Mouse (Mus musculus): ENCODE data around the gene Cd80.
"Not testable (repeated sequence)": the region's sequence is repeated elsewhere in the genome, so short reads cannot be mapped to it uniquely, and the experiment has no call there.

Gene Cd80

DNA sequence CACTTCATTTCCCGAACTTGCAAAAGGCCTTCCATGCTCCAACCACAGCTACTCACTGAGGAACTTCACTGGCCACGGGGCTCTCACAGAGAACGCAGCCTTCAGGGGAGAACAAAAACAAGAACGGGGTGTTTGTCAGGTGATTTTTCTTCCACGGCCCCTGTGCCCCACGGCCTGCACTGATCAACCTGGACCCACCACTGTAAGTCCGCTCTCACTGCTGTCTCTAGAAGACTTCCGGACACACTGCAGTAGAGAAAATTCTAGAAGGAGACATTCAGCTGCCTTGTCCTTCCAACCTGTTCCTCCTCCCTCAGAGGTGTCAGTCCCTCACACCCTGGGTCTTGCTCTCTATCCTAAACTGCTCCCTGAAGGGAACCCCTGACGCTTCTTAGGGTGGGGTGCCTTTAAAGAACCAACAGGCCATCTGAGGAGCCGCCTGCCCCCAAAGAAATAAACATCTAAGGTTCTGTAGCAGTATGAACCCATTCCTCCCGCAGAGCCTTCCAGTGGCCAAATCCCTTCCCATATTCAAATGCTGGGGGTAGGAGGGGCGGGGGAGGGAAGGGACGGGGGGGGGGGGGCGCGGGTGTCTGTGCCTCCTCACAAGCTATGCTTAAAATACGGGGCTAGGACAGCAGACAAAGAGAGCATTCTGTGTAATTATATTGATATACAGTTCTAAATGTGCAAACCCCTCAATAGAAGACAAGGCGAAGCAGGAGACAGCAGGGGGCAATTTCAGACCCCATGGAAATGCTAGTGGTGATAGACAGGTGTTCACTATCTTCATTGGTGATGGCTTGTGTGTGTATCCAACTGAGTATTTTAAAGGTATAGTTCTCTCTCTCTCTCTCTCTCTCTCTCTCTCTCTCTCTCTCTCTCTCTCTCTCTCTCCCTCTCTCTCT is at the start of gene Cd80:
Gene Cd80, plus strand, starts transcription at position 51 of the 908 bp plus-strand sequence.
- DNase-seq = no peak

DNA sequence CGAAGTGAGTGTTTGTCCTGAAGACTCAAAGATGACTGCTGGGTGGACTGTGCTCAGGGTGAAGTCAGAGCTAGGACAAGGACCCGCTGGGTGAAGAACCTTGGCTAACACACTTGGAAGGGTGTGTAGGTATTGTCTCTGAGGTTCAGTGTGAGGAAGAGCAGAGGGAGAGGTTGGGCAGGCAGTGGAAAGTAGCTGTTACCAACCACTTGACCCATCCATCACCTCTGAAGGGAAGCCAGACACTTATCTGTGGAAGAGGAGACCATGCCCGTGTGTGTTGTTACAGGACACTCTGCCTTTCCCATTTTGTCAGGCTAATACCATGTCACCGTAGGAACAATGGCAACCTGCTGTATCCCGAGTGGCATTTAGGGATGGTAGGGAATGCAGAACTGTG is 49.1 kb upstream of the Cd80 start:
- no peak for DNase-seq

DNA sequence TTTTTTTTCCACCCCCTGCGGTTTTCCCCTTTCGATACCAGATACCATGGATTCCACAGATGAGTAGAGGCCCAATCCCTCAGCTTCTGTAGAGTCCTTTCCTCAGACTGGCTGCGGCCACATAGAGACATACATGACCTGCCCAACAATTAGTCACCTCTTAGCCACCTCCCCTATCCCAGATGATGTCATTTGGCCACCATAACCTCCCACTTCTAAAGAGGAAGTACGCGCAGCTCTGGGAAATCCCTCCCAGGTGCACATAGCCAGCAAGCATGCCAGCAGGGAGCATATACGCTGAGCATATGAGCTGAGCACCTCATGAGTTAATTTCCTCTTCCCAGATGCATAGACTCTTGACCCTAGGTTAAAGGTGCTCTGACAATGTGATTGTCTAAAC is 48.7 kb upstream of the Cd80 start:
- DNase-seq = no peak

DNA sequence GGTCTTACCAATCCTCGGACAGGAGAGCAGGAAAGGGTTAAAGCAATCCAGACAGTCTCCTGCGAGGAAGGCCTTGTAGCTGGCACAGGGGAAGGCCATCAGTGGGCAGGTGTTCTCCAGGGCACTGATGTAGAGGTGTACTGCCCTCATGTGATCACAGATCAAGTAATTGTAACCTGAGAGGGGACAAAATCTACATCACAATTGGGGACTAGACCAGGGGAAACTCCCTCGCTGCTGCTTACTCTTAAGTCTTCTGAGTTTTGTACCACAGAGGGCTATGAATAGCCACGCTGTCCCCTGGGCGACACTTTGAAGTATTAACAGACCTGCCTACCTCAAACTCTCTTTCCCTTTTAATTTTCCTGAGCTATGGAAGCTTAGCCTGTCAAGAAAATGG is 47.8 kb upstream of the Cd80 start:
- DNase-seq = no peak

DNA sequence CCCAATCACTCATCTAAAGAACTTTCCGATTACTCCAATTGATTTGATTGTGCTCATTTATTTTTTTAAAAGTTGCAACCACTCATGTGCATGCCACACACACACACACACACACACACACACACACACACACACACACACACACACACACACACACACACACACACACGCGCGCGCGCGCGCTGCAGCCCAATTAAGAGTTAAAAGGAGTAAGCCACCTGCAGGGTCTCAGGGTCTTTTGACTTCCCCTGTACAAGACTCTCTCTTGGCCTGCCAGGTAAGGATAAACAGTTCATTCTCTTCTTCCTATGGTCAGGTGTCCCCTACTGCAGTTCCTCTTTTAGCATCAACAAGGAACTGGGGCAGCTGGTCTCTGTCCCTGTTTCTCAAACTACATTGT is 46.9 kb upstream of the Cd80 start:
- DNase-seq = no peak

DNA sequence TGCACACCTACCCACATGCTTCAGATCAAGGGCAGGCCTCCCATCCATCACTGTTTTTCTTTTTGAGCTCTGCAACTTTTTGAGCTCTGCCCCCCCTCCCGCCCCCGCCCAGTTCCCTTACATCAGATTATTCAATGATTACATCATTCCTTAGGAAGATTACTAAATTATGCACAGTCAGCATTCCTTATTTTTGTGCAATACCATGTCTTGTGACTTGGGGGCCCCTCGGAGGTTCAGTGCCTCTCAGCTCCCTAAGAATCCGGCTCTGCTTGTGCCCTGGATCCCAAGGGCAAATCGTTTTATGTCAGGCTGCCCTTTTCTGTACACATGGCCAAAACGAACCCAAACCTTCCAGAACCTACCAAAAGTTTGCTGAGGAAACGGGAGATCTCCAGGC is 40.4 kb upstream of the Cd80 start:
- no peak for DNase-seq

DNA sequence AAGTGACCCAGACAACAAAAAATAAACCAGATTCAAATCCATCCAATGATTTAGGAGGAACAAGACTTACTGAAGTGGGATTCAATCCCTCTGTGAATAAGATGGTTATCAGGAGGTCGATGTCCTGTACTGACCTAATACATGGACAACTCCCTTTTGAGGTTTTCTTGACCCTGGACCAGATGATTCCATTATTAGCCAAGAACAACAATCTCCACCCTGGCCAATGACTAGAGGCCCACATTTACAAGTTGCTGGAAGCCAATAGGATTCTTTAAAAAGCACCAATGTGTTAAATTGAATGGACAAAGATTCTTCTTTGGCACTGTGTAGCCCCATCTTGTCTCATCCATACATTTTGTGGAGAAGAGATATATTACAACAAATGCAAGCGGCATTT is 30.0 kb upstream of the Cd80 start:
- DNase-seq = no peak

DNA sequence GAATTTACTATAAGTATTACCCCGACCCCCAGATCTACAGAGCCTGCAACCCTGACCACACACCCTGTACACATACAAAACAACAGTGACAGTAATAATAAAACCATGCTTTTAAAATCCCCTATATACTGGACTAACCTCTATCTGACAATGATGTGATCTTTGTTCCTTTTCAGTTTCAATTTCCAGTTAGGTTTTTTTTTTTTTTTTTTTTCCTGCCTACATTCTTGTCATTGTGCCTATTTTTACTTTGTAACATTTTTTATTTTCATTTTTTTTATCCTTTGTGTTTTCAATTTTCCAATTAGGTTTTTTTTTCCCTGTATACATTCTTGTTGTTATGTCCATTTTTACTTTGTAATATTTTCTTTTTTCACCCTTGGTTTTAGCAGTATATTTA is 29.6 kb upstream of the Cd80 start:
- DNase-seq = no peak

DNA sequence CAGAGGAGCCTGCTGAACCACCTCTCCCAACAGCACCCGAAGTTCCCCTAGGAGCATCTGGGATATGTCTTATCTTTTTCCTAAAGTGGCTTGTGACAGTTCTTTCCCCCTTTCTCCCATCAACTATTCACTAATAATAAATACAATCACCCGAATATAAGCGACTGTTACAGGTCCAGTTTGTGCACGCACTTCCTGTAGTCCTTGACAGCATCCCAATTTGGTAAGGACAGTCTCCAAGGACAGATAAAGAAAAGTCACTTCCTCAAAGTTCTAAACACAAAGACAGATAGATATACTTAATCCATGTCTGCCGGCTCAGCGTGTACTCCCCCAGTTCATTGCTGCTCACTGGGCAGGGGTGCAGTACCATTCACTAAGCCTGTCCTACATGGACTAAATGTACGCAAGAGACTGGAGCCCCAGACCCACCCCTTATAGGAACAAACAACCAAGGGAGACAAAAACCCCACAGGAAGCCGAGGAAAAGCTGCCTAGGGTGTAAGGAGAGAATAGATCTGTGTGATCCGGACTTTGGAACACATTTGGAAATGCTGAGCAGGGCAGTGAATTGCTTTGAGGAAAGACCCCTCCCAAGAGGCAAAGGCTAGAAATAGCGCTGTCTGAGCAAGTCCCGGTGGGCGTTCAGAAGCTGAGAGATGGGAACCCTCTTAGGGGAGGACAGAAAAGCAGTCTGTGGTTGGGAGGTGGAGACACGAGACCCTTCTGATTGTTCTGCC is 23.7 kb upstream of the Cd80 start:
- DNase-seq = no peak

DNA sequence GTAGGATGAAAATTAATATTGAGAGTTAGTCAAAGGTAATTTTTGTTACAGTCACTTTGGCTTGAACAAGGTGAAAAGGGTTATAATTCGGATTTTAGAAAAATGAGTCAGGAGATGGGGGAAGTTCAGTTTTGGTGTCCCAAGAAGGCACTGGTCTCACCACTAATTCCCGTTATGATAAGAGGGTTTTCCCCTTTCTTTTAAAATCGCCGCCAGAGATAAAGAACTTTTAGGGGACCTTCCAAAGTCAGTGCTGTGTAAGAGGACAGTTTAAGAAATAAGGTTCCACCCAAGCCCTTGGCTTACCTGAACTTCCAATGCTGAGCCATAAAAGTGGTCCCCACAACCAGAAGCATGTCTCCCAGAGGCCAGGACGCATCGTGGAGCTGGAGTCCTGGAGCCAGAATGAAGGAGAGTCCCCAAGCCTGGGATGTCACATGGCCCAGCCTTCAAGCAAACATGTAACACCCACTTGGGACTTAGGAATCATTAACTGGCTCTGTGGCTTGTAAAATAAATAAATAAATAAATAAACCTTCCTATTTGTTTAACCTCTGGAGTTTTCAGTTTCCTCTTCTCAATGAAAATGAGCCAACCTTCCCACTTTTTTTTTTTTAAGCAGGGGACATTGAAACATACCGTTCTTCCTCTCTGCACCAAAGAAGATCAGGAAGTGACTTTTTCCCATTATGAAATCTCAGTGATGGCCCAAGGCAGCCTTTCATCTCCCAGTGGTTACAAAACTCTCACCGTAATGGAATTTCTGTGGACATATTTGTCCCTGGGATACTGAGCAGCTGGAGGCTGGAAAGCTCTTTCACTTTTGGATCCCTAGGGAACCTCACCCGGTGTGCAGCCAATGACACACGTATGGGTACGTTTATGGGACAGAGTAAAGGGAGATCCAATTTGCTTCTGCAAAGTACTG is 22.6 kb upstream of the Cd80 start, which contains the start of gene Pla1a:
Gene Pla1a, minus strand, starts transcription at position 648 of the 928 bp plus-strand sequence.
- DNase-seq = peak; percentile 19

DNA sequence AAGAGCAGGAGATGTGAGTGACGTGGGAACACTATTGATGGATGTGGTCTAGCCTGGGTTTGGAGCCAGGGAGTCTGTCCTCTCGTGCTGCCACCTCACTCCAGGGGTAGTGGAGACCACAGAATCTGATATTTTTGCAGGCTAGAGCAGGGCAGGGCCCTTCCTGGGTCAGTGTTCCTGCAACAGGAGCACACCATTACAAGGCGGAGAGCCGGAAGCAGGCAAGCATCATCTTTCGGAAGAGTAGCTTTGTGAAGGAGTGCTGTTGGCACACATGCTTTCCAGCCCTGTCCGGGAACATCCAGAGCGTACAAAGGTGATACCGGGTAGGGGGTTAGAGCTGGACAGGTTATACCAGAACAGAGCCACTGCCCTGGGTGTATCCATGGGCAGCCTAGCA is 21.8 kb upstream of the Cd80 start:
- DNase-seq = no peak

DNA sequence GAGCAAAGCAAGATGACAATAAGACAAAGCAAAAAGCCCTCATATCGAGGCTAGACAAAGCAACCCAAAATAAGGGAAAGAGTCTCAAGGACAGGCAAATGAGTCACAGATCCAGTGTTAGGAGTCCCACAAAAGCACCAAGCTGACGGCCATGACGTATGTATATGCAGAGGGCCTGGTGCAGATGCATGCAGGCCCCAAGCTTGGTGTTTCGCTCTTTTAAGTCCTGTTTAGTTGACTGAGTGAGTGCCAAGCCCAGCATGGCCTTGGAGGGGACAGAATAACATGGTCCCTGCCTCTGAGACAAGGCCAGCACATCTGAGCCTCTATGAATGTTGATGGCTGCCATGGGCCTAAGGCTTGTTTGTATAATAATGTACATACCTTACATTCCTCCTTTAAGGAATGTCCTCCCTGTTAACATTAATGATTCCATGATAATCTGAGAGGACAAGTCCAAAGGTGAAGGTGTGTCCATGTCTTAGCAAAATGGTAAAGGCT is 21.0 kb upstream of the Cd80 start:
- no peak for DNase-seq

DNA sequence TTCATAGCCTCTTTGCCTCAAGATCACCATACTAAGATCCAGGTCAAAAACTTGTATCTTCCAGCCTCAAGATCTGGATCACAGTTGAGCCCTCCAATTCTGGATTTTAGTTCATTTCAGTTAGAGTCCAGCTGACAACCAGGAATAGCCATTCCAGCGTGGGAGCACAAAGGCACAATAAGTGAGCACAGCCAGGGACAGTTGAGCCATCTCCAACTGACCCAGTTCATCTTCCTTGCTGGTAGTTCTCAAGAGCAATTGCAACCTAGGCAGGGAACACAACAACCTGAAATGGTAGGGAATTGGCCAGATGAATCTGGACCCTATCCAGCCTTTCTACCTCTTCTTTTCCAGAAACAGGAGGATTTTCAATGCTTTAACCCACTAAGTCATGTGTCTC is 16.2 kb upstream of the Cd80 start:
- DNase-seq = no peak

DNA sequence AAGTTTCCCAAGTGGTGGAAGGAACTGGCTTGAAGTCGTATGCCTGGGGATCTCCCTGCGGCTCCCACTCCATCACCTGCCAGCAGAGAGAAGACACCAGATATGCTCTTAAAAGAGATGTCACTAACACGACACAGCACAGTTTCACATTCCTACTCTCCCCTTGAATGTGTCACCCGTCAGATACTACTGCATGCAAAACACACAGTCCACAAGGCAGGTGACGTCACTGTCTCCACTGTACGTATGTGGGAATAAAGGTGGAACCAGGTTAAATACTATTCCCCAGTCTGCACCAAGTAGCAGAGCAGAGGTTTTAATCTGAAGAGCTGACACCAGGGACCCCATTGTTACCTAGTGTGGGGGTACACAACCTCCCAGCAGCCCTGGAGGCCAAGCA is 15.0 kb upstream of the Cd80 start:
- DNase-seq = no peak

DNA sequence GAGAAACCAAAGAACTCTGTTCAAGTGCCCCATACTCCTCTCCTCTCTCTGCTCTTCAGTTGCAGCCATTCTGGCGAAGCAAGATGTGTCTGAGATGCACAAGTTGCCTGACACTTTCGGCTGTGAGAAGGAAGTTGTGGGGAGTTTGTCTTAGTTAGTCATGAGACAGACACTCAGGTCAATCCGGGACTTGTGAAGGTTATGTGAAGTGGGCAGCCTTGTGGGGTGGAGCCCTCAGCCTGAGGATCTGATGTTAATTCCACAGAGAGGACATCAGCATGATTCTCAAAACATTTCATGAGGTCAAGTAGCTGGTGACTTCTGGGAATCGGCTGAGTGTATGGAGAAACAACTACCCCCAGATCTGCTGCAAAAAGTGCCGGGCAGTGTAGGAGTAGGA is 13.8 kb upstream of the Cd80 start:
- no peak for DNase-seq

DNA sequence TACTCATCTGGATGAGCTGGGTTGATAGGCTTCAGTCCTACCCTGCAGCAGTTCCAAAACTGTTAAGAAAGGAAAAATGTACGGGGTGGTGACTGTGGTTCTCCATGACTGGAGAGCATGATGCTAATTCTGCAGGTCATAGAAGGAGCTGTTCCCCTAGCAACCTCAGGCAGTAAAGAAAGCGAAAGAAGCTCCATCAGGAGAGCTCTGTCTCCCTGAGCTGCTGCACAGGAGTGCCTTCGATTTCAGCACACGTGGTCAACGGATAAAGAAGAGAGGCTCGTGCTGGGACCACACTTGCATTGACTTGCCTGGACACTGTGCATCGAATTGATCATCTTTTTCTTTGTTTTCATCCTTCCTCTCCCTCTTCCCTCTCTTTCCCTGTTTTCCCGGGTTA is 13.1 kb upstream of the Cd80 start:
- no peak for DNase-seq

DNA sequence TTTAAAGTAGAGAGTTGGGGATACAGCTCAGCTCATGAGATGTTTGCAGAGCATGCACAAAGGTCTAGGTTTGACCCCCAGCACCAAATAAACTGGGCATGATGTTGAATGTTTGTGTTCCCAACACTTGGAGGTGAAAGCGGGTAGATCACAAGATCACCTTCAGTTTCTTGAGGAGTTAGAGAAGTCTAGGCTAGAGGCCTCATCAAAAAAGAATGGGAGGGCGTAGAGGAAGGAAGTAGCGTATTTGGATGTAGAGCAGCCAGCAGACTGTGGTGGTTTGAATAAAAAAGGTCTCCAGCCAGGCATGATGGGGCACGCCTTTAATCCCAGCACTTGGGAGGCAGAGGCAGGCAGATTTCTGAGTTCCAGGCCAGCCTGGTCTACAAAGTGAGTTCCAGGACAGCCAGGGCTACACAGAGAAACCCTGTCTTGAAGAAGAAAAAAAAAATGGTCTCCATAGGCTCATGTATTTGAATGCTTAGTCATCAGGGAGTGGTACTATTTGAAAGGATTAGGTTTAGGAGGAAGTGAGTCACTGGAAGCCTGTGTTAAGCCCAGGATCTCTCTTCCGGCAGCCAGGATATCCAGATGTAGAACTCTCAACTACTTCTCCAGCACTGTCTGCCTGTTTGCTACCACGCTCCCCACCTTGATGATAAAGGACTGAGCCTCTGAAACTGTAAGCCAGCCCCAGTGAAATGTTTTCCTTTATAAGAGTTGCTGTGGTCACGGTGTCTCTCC is 11.5 kb upstream of the Cd80 start:
- DNase-seq = no peak

DNA sequence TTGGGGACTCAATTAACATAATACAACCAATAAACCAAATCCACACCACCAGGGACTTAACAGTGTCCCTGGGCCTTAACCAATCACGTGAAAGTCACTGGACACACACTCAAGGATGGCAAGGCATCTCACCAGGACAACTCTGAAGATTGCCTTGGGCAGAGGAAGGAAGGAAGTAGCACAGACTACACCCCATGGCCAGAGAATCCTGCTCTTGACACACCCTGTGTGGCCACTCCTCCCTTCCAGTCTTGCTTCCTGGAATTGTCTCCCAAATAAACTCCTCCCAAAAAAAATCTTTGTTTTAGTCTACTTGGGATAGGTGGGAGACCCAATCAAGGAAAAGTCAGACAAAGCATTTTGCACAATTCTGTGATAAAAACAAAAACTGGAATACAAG is 10.3 kb upstream of the Cd80 start:
- DNase-seq = no peak

DNA sequence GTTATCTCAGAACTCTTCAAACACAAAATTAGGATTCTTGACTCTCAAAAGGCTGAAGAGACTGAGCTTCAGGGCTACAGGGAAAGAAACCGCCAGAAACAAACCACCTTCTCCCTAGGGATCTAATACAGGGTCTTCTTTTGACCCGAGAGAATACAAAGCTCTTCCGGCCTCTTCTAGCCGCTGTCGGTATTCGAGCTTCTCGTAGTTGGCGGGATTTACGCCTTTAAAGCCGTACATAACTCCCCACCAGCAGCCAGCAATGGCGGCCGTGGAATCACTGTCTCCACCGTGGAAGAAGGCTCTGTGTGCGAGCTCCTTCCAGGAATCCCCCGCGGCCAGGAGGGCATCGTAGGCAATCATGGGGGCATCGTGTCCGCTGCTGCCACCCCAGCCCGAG is 9.8 kb upstream of the Cd80 start:
- no peak for DNase-seq

DNA sequence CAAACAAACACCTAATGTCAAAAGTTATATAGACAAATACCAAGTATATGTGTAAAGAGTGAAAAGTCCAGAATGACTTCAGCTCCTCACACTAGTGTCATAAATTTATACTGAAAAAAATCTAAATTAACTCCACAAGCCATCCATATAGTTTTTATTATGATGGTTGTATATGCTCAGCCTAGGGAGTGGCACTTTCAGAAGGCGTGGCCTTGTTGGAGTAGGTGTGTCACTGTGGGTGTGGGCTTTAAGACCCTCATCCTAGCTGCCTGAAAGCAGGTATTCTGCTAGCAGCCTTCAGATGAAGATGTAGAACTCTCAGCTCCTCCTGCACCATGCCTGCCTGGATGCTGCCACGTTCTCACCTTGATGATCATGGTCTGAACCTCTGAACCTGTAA is 9.2 kb upstream of the Cd80 start:
- not testable (repeated sequence) for DNase-seq

DNA sequence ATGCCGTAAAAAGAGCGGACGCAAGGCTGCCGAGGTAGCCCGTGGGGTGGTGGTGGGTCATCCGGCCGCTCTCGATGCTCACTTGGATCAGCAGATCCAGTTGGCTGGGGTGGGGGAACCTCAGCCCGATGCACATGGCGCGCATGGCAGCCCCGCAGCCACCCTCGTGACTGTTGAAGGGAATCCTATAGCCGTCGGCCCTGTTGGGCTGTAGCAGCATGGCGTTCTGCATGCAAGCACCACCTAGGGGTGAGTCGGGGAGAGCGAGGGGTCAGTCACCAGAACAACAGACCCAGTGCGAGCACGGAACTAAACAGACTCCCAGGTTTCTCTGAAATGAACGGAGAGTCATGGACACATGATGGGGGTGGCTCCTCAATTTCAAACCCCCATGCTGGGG is 8.0 kb upstream of the Cd80 start:
- DNase-seq = no peak

DNA sequence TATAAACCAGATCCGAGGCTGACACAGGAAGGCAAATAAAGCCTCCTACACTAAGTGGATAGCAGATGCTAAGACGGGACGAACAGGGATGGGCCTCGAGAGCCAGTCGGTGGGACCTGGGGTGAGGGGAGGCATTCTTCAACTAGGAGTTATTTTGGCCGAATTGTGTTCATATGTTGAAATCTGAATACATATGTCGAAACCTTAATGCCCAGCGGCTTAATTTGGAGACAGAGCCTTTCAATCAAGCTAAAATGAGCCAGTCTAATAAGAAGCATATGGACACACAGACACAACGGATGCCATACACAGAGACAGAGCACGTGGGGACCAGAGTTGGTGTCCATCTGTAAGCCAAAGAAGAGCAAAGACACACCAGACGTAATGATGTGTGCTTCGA is 6.9 kb upstream of the Cd80 start:
- DNase-seq = no peak

Data from lung, postnatal 14 days (tissue).